Mouse (Mus musculus) testis, adult 2 months (tissue): ENCODE data around the gene Ifna16. TPM values are rescaled to one million over a fixed set of nuclear protein-coding genes. Genes with fewer than 3 reads are reported as not detected.
A peak's percentile ranks its signal among the peaks of the same experiment; 100 is the strongest.

ENCODE experiments used
- H3K27ac ChIP-seq: fragments of 200-500 bp; 2 replicates; pipeline ENCODE4 v1.5.1; 2012; ENCODE audit warnings: low read depth, low read length; ENCODE audit not compliant: control insufficient read depth, insufficient read depth
- H3K27me3 ChIP-seq: fragments of 200-500 bp; 2 replicates; pipeline ENCODE4 v1.6.1; 2012; ENCODE audit warnings: mild to moderate bottlenecking, low read length, moderate library complexity; ENCODE audit not compliant: control insufficient read depth, insufficient read depth
- H3K36me3 ChIP-seq: fragments of 200-500 bp; 2 replicates; pipeline ENCODE4 v1.6.1; 2012; ENCODE audit warnings: mild to moderate bottlenecking, low read length; ENCODE audit not compliant: control insufficient read depth, insufficient read depth
- H3K4me1 ChIP-seq: fragments of 200-500 bp; 2 replicates; pipeline ENCODE4 v1.6.1; 2012; ENCODE audit warnings: low read length; ENCODE audit not compliant: control insufficient read depth, insufficient read depth
- H3K4me3 ChIP-seq: fragments of 200-500 bp; 2 replicates; pipeline ENCODE4 v1.5.1; 2012; ENCODE audit warnings: low read depth, mild to moderate bottlenecking, low read length, moderate library complexity, mixed read lengths; ENCODE audit not compliant: control insufficient read depth
- CTCF ChIP-seq: fragments of 200-500 bp; IDR thresholded peaks from 2 replicates; pipeline ENCODE4 v1.5.1; 2012; ENCODE audit warnings: low read depth, mild to moderate bottlenecking, inconsistent platforms, low read length, moderate library complexity; ENCODE audit not compliant: control insufficient read depth, insufficient read depth, insufficient replicate concordance
- POLR2A ChIP-seq: fragments of 200-500 bp; IDR thresholded peaks from 2 replicates; pipeline ENCODE4 v1.6.1; 2012; ENCODE audit warnings: low read depth, mild to moderate bottlenecking, inconsistent platforms, low read length, moderate library complexity; ENCODE audit not compliant: control insufficient read depth
- polyA plus RNA-seq: library from polyadenylated mRNA; depleted of rRNA; stranded (reverse); fragments of >200 nt; gene quantifications from 2 replicates; pipeline ENCODE4 v1.2.3, GENCODE M21; 2012

The Ifna16 gene
- polyA plus RNA-seq, 1 experiment: not detected

DNA sequence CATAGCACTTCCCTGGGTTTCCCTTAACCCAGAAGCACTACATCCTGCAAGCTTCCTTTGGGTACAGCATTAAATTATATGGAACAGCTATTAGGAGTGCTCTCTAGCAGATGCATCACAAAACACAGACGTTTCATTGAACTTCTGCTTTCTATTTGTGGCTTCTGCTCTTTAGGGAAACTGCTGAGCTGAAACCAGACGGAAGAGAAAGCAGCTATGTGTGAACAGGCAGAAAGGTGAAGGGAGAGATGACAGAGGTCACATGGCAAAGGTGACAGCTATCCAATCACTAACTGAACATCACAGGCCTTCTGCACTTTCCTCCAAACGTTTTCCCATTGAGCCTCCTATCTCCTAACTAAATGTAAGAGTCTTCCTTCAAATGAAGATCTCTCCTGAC, 29.2 kb upstream of the Ifna16 start:
- no peak for TF ChIP-seq POLR2A
- no peak for TF ChIP-seq CTCF

GRCm38 (mm10) chr4:88699301-88699700, 22.6 kb upstream of the Ifna16 start:
- Histone ChIP-seq H3K4me1 (no peaks in the 10 kb centered on the region), H3K4me3 (no peak overlapping the region), H3K27ac (no peak overlapping the region), H3K36me3 (no peaks in the 10 kb centered on the region), H3K27me3 (no peaks in the 10 kb centered on the region)
- TF ChIP-seq POLR2A (no peak), CTCF (no peak)

More for the DNA sequence above, 29.2 kb upstream of the Ifna16 start:
- no peaks in the 10 kb centered on the region for H3K36me3 ChIP-seq
- H3K4me3 ChIP-seq: no peak overlapping the region
- no peak overlapping the region for H3K27ac ChIP-seq
- no peaks in the 10 kb centered on the region for H3K27me3 ChIP-seq
- no peaks in the 10 kb centered on the region for H3K4me1 ChIP-seq

DNA sequence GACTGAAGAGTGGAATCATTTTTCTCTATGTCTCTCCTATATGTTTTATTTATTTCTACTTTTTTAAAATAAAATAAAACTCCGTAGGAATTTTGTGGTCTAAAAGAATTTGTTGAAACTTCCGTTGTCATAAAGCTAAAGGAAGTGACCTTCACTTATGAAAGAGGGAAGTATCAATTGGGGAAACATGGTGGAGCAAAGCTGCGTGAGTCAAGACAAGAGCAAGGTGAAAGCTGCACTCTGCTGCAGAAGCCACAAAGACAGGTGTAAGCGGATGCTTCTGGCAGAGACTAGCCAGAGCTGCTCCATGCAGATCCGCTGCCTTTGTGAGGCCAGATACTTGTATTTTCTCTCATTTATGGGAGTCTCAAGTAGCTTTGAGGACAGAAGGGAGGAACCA, 22.1 kb upstream of the Ifna16 start:
- TF ChIP-seq CTCF (no peak), POLR2A (no peak)
- Histone ChIP-seq H3K4me1 (no peaks in the 10 kb centered on the region), H3K27me3 (no peaks in the 10 kb centered on the region), H3K36me3 (no peaks in the 10 kb centered on the region), H3K27ac (no peak overlapping the region), H3K4me3 (no peak overlapping the region)

GRCm38 (mm10) chr4:88697753-88698152, 21.0 kb upstream of the Ifna16 start:
- no peaks in the 10 kb centered on the region for H3K27me3 ChIP-seq
- TF ChIP-seq POLR2A: no peak
- no peak for TF ChIP-seq CTCF
- no peaks in the 10 kb centered on the region for H3K36me3 ChIP-seq
- H3K4me3 ChIP-seq: no peak overlapping the region
- H3K4me1 ChIP-seq: no peaks in the 10 kb centered on the region
- H3K27ac ChIP-seq: no peak overlapping the region

GRCm38 (mm10) chr4:88697108-88697507, 20.4 kb upstream of the Ifna16 start:
- Histone ChIP-seq H3K4me3 (no peak overlapping the region), H3K4me1 (no peaks in the 10 kb centered on the region), H3K27ac (no peak overlapping the region), H3K36me3 (no peaks in the 10 kb centered on the region), H3K27me3 (no peaks in the 10 kb centered on the region)
- no peak for TF ChIP-seq POLR2A
- no peak for TF ChIP-seq CTCF

GRCm38 (mm10) chr4:88696237-88696884, 19.6 kb upstream of the Ifna16 start:
- Histone ChIP-seq H3K27me3 (no peaks in the 10 kb centered on the region), H3K36me3 (no peaks in the 10 kb centered on the region), H3K4me1 (no peaks in the 10 kb centered on the region), H3K27ac (no peak overlapping the region), H3K4me3 (no peak overlapping the region)
- TF ChIP-seq CTCF (peak; percentile 98; the same call in 1 of the 2 replicates), POLR2A (no peak)

- TF ChIP-seq POLR2A (no peak), CTCF (no peak)
- no peaks in the 10 kb centered on the region for H3K36me3 ChIP-seq
These were observed 16.7 kb upstream of the Ifna16 start for GRCm38 (mm10) chr4:88693392-88693791.

GRCm38 (mm10) chr4:88692537-88692936, 15.8 kb upstream of the Ifna16 start:
- Histone ChIP-seq H3K27me3 (no peaks in the 10 kb centered on the region), H3K4me3 (no peak overlapping the region), H3K36me3 (no peaks in the 10 kb centered on the region), H3K4me1 (no peaks in the 10 kb centered on the region), H3K27ac (no peak overlapping the region)
- TF ChIP-seq POLR2A (no peak), CTCF (no peak)

More at GRCm38 (mm10) chr4:88693392-88693791, 16.7 kb upstream of the Ifna16 start:
- no peaks in the 10 kb centered on the region for H3K4me1 ChIP-seq
- H3K27ac ChIP-seq: no peak overlapping the region
- H3K4me3 ChIP-seq: no peak overlapping the region
- no peaks in the 10 kb centered on the region for H3K27me3 ChIP-seq
